Mouse (Mus musculus): ENCODE results near the gene Elf2.

Elf2 gene

DNA sequence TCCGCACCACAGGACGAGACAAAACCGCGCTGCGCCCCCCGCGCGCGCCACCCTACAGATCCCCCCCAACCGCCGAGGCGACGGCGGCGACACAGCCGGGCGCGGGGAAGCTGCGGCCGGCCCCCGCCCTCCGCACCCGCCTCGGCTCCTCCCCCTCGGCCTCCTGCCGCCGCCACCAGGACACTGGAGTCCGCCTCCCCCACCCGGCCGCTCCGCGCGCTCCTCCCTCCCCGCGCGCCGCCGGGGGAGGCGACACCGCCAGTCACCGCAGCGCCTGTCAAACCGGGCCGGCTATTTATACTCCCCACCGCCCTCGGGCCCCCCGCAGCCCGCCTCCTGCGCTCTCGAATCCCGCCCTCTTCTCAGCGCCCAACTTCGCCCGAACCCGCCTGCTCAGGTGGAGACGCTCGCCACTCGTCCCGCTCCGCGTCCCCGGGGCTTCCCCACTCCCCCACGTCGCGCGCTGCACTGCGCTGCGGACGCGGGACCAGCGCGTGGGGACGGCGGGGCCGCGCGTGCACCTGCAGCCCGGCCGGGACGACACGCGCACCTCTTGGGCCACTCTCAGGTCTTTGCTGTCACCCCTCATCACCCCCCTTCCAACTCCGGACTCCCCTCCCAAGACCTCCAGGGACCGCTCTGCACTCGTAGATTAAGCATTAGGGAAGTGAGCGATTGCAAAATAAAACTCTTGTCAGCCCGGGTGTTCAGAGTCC is at the start of gene Elf2:
TSS of gene Elf2 (minus strand) at position 112 of the 716 bp plus-strand sequence.
- in situ Hi-C loops (cut with MseI, MboI): no loop called here

GRCm38 (mm10) chr3:51388904-51389303 is 48.4 kb upstream of the Elf2 start:
- in situ Hi-C loops (cut with MseI, MboI): no loop called here

- in situ Hi-C loops (cut with MseI, MboI): no loop called here
Observed at GRCm38 (mm10) chr3:51387868-51388381, 47.5 kb upstream of the Elf2 start.

- in situ Hi-C loops (cut with MseI, MboI): no loop called here
Observed at GRCm38 (mm10) chr3:51387134-51387451, 46.6 kb upstream of the Elf2 start.

DNA sequence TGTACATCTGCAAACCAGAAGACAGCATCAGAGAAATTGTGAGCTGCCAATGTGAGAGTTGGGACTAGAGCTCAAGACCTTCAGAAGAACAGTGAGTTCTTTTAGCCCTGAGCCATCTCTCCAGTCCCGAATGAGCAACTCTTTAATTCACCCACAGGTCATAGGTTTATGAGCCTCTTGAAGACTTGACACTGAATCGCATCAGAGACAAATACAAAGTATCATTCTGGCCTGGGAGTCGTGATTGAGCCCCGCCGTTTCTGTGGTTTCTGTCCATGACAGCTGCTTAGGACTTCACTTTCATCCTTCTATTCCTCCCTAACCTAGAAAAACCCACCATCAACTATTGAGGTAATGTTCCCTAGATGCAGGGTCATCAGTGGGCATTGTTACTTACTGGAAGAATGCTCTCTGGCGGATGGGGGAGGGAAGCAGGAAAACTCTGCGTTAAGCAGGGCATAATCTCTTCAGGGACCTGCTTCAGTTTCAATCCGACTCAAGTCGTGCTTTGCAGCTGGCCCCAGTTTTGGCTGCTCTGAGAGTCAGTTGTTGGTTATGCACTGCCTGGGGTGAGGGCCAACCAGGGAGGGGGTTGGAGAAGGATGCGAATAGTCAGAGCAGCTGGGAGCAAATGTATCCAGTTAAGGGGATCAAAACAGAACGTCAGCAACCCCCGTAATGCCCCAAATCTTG is 46.1 kb upstream of the Elf2 start:
- in situ Hi-C loops (cut with MseI, MboI): no loop called here

DNA sequence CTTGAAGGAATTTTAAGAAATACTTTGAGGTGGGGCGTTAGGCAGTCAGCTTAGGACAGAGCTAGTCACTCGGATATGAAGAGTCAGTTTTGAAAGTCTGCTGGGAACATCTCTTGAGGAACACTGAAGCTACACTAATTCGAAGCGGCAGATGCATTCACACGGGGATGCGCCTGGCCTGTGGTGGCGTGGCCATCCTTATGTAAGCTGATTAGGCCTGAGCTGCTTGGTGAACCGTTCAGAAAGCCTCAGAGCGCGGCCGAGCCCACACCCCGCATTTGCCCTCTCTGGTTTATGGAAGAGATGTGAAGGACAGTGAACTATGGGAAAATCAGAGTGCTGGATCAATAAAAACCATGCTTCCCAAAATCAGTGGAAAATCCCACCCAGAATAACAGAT is 42.9 kb upstream of the Elf2 start:
- in situ Hi-C loops (cut with MseI, MboI): no loop called here

DNA sequence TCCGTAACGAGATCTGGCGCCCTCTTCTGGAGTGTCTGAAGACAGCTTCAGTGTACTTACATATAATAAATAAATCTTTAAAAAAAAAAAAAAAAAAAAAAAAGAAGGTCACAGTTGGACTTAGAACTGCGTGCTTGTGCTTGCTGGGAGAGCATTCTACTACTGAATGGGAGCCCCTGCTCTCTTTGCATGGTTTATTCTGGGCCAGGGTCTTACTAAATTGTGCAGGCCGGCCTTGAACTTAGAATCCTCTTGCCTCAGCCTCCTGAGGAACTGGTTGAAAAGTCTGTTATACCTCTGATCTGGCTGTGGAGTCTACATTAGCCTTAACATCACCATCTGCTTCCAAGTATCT is 40.2 kb upstream of the Elf2 start:
- in situ Hi-C loops (cut with MseI, MboI): no loop called here

- in situ Hi-C loops (cut with MseI, MboI): no loop called here
Observed at GRCm38 (mm10) chr3:51379786-51380659, 39.6 kb upstream of the Elf2 start.

- in situ Hi-C loops (cut with MseI, MboI): no loop called here
Observed at GRCm38 (mm10) chr3:51378665-51378946, 38.1 kb upstream of the Elf2 start.

GRCm38 (mm10) chr3:51377878-51378664 is 37.6 kb upstream of the Elf2 start:
- in situ Hi-C loops (cut with MseI, MboI): no loop called here

DNA sequence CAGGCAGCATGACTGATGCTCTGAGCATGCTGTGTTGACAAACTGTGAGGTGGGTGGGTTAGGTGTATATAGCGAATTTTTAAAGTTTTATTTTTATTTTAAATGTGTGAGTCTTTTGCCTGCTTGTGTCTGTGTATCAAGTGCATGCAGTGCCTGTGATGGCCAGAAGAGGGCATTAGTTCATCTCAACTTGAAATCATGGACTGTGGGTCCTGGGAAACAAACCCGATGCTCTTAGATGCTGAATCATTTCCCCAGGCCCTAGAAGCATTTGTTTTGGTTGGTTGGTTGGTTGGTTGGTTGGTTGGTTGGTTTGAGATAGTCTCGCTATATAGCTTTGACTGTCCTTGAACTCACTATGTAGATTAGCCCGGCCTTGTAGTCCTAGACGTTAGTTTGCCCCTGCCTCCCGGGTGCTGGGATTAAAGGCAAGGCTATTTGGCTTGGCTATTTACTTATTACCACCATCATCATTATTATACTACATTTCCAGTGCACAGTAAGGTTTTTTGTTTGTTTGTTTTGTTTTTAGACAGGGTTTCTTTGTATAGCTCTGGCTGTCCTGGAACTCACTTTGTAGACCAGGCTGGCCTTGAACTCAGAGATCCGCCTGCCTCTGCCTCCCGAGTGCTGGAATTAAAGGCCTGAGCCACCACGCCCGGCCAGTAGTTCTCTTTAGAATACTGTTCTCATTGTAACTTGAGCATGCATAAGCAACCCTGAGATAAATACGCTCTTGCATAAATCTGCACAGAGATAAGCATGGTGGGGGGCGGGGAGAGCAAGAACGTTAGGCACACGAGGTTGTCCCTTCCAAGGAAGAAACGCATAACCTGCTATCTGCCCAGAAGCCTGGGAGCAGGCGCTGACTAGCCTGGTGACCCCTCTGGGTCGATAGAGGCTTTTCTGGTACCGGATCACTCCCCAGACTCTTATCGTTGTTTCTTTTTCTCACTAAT is 35.1 kb upstream of the Elf2 start:
- in situ Hi-C loops (cut with MseI, MboI): no loop called here

DNA sequence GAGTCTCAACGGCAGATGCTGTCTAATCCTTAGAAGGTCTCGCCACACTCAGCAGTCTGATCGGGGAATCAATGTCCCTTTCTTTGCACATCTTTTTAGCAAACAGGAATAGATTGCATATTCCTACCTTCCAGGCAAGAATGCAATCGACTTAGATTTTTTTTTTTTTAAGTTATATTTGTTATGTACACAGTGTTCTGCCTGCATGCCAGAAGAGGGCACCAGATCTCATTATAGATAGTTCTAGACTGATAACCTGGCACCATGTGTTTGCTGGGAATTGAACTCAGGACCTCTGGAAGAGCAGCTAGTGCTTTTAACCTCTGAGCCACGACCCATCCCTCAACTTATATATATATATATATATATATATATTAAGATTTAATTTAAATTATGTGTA is 33.1 kb upstream of the Elf2 start:
- in situ Hi-C loops (cut with MseI, MboI): no loop called here

- in situ Hi-C loops (cut with MseI, MboI): no loop called here
Observed at GRCm38 (mm10) chr3:51372883-51373282, 32.4 kb upstream of the Elf2 start.

- in situ Hi-C loops (cut with MseI, MboI): no loop called here
Observed at GRCm38 (mm10) chr3:51371826-51372225, 31.4 kb upstream of the Elf2 start.

GRCm38 (mm10) chr3:51368011-51368410 is 27.5 kb upstream of the Elf2 start:
- in situ Hi-C loops (cut with MseI, MboI): no loop called here

DNA sequence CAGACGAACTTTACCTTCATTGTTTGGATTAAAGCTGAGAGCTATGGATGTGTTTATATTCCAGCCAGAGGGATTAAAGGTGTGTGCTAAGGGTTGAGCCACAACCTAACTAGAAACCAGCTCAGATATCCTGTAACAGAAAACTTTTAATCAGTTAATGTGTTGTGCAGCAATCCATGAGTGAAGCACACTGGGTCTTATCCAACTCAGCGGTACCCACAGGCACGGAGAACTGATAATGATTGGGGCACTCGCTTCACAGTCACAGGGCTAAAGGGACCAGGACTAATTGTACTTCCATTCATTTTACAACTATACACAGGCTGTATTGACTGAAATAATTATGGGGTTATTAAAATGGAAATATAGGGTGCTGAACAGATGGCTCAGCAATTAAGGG is 26.5 kb upstream of the Elf2 start:
- in situ Hi-C loops (cut with MseI, MboI): no loop called here

DNA sequence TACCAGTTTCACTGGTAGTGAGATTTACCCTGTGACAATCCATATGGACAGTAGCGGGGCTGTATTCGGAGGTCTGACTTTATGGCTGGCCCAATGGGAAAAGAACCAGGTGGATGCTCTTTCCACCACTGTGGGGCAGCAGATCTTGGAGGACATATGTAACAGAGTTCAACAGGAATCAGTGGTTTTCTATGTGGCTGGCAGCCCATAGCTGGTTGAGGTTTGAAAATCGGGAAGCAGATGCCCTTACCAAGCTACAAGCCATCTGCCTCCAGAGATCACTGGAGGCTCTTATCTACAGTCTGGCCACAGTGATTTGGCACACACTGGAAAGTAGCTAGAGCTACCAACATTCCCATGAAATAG is 25.0 kb upstream of the Elf2 start:
- in situ Hi-C loops (cut with MseI, MboI): no loop called here

GRCm38 (mm10) chr3:51364703-51365516 is 24.4 kb upstream of the Elf2 start:
- in situ Hi-C loops (cut with MseI, MboI): no loop called here

DNA sequence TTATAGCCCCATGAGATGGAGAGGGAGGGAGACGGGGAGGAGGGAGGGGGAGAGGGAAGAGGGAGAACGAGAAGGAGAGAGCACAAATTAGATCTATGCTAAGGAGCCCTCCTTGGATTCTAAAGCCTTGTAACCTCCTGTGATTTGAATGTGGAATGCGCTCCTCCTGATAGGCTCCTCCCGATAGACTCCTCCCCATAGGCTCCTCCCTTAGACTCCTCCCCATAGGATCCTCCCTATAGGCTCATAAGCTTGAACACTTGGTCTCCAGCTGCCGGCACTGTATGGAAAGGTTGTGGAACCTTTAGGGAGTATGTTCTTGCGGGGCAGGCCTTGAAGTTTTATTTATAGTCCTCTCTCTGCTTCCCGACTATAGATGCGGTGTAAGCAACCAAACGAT is 20.6 kb upstream of the Elf2 start:
- in situ Hi-C loops (cut with MseI, MboI): no loop called here

All from mouse trophoblast stem cell (cell line).